Mouse (Mus musculus) embryonic facial prominence, embryonic 15.5 days (tissue): ENCODE results near the gene Vmn2r79. TPM values are rescaled to one million over a fixed set of nuclear protein-coding genes. Genes with fewer than 3 reads are reported as not detected.
"Not testable (repeated sequence)": the region's sequence is repeated elsewhere in the genome, so short reads cannot be mapped to it uniquely, and the experiment has no call there.

ENCODE experiments used
- ATAC-seq: fragments of 200-750 bp; cut with Nextera tagmentation; 2 replicates; pipeline ENCODE4 v1.8.0; 2017; ENCODE audit warnings: low read depth, moderate TSS enrichment; ENCODE audit not compliant: insufficient number of reproducible peaks, low FRiP score, low TSS enrichment
- H3K27ac ChIP-seq: fragments of 300-500 bp; sonication (generic); replicated peaks from 2 replicates; pipeline ENCODE4 v1.5.1; 2015; ENCODE audit warnings: mild to moderate bottlenecking, inconsistent platforms
- H3K27me3 ChIP-seq: fragments of 300-500 bp; sonication (generic); 2 replicates; pipeline ENCODE4 v1.6.1; 2015; ENCODE audit warnings: inconsistent platforms
- H3K36me3 ChIP-seq: fragments of 300-500 bp; sonication (generic); 2 replicates; pipeline ENCODE4 v1.6.1; 2015; ENCODE audit warnings: mild to moderate bottlenecking, inconsistent platforms
- H3K4me1 ChIP-seq: fragments of 300-500 bp; sonication (generic); 2 replicates; pipeline ENCODE4 v1.6.1; 2015; ENCODE audit warnings: inconsistent platforms
- H3K4me2 ChIP-seq: fragments of 300-500 bp; sonication (generic); replicated peaks from 2 replicates; pipeline ENCODE4 v1.6.1; 2015; ENCODE audit warnings: mild to moderate bottlenecking, inconsistent platforms
- H3K4me3 ChIP-seq: fragments of 300-500 bp; sonication (generic); replicated peaks from 2 replicates; pipeline ENCODE4 v1.5.1; 2015; ENCODE audit warnings: mild to moderate bottlenecking, inconsistent platforms
- H3K9ac ChIP-seq: fragments of 300-500 bp; sonication (generic); 2 replicates; pipeline ENCODE4 v1.6.1; 2015; ENCODE audit warnings: inconsistent platforms
- H3K9me3 ChIP-seq: fragments of 300-500 bp; sonication (generic); replicated peaks from 2 replicates; pipeline ENCODE4 v1.6.1; 2016; ENCODE audit warnings: inconsistent platforms
- WGBS: fragments of 180-500 bp; shearing (Covaris S2); methylation state at CpG from one replicate; pipeline ENCODE4 v1.1.7; 2015; 5-methylcytosine and 5-hydroxymethylcytosine counted together
- polyA plus RNA-seq: library from polyadenylated mRNA; unstranded; fragments of >200 nt; fragmentation: Nextera tagmentation; extraction: Ambion mirVana; gene quantifications from 2 replicates; pipeline ENCODE4 v1.2.1, GENCODE M21; 2015

Gene Vmn2r79
- not detected in 2 replicates for polyA plus RNA-seq

GRCm38 (mm10) chr7:86995815-86996214 lies at the start of gene Vmn2r79:
TSS of gene Vmn2r79 (plus strand) at chr7:86996115.
- H3K4me2 ChIP-seq, H3K27ac ChIP-seq, ATAC-seq, H3K9ac ChIP-seq, H3K36me3 ChIP-seq, H3K9me3 ChIP-seq, H3K4me3 ChIP-seq, H3K27me3 ChIP-seq, H3K4me1 ChIP-seq: not testable (repeated sequence)
- WGBS: 80% methylated on average over 1 of the region's 1 CpGs

DNA sequence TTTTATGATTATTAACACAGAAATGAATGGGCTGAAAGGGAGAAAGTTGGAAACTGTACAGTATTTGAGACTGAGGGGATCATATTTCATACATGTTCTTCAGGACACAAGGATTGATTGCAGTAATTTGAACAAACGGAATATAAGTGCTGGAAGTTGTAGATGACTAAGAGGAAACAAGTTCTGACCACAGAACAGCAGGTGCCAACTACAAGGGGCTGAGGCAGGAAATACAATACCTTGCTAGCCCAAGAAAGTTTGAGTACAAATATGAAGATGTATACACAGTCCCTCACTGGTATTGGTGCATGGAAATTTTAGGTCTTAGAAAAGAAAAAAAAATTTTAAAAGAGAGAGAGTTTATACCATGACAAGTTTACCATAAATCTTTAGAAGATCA lies 1.2 kb upstream of the Vmn2r79 start:
- no peak for ATAC-seq
- no peaks in the 10 kb centered on the region for H3K4me1 ChIP-seq
- H3K36me3 ChIP-seq: no peaks in the 10 kb centered on the region
- H3K9ac ChIP-seq: no peak overlapping the region
- no peak overlapping the region for H3K27ac ChIP-seq
- WGBS: 18% methylated on average over 1 of the region's 1 CpGs
- H3K4me2 ChIP-seq: no peak overlapping the region
- H3K9me3 ChIP-seq: no peaks in the 10 kb centered on the region
- no peak overlapping the region for H3K4me3 ChIP-seq
- H3K27me3 ChIP-seq: no peaks in the 10 kb centered on the region

GRCm38 (mm10) chr7:87026486-87026885 lies 30.6 kb downstream of the Vmn2r79 start:
- not testable (repeated sequence) for ATAC-seq, H3K9me3 ChIP-seq, H3K36me3 ChIP-seq, H3K9ac ChIP-seq, H3K4me3 ChIP-seq, H3K27me3 ChIP-seq, H3K4me2 ChIP-seq, H3K27ac ChIP-seq, H3K4me1 ChIP-seq

GRCm38 (mm10) chr7:87063576-87063975 lies 67.7 kb downstream of the Vmn2r79 start:
- whole genome bisulfite sequencing: 77% methylated on average over 4 of the region's 4 CpGs
- Histone ChIP-seq H3K4me2 (no peak overlapping the region), H3K27ac (no peak overlapping the region), H3K9ac (no peak overlapping the region), H3K36me3 (no peaks in the 10 kb centered on the region), H3K27me3 (no peaks in the 10 kb centered on the region), H3K4me3 (no peak overlapping the region), H3K9me3 (no peaks in the 10 kb centered on the region), H3K4me1 (no peaks in the 10 kb centered on the region)
- ATAC-seq: no peak

Other genes starting within 250 kb of the Vmn2r79 start
- gene Folh1, start 220.2 kb upstream of the Vmn2r79 start, polyA plus RNA-seq: 0.08 TPM in 2 replicates
- not detected in 2 replicates for gene Vmn2r77, start 201.1 kb upstream of the Vmn2r79 start, polyA plus RNA-seq
- gene Vmn2r78, start 81.0 kb upstream of the Vmn2r79 start, polyA plus RNA-seq: not detected in 2 replicates
- 4.8 and 5.2 TPM in 2 replicates for gene Nox4, start 250.0 kb downstream of the Vmn2r79 start, polyA plus RNA-seq